Mouse (Mus musculus): Measurements from ENCODE around the gene St7l.

Gene St7l

DNA sequence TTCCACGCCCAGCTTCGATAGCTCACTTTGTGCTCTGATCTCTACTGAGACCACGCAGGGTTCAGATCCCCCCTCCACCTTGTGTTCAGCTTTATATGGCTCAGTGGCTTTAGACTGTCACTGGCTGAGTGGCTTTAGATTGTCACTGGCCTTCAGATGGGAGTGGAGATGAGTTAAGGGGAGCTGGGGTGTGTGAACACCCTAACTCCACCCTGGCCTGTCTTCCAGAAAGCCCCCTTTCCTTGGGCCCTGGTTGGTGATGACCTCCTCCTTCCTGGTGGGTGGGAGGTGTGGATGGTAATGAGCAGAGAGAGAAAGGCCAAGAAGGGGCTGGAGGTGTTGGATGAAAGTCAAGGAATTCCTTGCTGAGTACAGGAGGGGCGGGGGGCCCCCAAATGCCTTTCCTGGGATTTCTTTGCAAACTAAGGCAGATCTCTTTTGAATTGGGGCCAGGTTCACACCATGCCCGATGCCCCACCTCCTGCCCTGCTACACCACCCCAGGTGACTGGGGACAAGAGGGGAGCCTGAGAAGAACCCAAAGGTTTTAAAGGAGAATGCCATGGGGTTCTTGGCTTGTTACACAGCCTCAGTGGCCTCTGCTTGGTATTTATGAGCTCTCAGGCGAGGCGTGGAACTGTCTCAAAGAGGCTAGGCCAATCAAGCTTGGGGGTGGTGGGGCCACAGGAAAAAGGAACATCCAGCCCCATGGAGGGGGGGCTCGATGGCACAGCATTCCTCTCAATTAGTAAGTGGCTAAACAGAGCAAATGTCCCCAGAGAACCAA lies 101.5 kb downstream of the St7l start:
- no peak for DNase-seq

DNA sequence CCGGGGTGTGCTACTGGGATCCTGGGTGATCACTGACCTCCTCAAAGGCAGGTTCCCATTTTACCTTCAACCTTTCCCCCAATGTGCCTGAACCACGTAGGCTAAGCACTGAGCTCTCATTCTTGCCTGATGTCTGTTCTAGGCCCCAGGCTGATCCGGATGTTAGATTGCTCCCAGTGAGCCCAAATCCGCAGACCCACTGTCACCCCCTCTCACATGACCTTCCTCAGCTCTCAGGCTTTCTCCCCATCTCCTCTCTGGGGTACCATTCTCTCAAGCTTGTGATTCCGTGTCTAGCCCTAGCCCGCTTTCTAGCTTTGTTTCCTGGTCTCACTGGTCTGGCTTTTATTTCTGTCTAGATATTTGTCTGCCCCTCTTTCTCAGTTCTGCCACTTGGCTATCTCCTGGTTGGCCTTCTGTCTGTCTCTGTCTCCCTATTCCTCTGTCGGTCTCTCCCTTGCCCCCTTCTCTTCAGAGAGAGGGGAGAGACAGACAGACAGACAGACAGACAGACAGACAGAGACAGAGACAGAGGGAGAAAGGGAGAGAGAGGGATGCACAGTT lies 102.3 kb downstream of the St7l start:
- no peak for DNase-seq

DNA sequence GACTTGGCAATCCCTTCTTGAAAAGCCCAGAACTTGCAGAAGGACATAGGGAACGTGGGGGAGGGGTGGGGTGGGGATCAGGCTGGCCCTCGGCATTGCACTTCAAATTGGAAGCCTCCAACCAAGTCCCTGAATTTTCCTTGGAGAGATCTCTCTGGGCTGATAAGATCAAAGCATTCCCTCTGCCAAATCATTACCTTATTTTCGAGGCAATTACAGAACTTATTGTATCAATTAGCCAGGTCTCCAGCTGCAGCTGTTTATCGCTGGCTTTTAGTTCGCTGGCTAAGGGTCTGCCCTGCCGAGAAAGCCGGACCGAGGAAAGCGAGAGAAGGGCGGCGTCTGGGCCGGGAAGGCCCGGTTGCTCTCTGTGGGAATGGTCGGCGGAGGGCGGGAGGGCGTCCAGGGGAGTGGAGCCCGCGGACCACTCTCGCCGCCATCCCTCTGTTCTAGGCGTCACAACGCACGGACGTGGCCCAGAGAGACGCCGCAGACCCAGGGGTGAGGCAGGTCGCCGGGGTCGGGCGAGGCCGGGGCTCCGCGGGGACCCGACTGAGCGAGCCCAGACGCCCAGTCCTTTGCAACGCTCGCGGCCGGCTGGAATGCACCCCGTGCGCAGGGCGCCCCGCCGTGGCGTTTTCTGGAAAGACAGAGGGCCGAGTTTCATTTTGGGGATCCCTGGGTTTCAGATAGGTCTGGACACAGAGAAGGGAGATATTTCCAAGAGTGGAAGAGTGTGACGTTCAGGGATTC lies 103.9 kb downstream of the St7l start:
- DNase-seq = peak; percentile 83
